Mouse (Mus musculus): ENCODE results near the gene Kctd11.

DNA sequence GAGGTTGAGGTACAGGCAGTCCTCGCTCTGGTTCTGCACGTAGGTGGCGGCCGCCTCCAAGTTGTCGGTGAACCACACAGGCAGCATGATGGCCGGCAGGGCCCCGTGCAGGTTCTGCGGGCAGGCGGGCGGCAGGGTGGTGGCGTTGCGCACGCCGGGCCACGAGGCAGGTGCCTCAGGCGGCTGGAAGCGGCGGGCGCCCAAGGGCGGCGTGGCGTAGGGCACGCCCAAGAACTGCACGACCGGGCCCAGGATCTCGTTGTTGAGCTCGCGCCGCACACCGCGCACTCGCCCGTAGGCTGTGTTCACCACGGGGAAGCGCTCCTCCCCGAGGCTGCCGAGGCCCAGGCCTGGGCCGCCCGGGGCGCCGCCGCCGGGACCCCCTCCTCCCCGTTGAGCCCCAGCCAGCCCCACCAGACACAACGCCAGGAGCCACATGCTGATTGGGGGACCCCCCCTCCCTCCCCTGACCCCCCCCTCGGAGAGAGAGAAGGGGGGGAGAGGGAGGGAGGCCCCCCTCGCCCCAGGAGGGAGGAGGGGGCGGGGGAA, 47.1 kb downstream of the Kctd11 start:
- TF ChIP-seq CTCF (IDR thresholded peaks at IDR 0.05) (no peak), POLR2A (IDR thresholded peaks at IDR 0.05; ENCODE audit: insufficient read depth, low read depth, low read length) (no peak), EP300 (IDR thresholded peaks at IDR 0.05; ENCODE audit: insufficient read depth, low read depth, low read length) (no peak)
